Mouse (Mus musculus) activated CD4-positive, CD25-positive, alpha-beta regulatory T cell, adult 4 months (primary cell): Measurements from ENCODE around the gene Meltf. TPM values are rescaled to one million over a fixed set of nuclear protein-coding genes. Genes with fewer than 3 reads are reported as not detected.

Experiments
- ATAC-seq: one replicate; pipeline ENCODE4 v1.8.0; 2017
- polyA plus RNA-seq, 2 experiments: library from polyadenylated mRNA; unstranded; fragments of 100-300 nt; shearing (Covaris generic); gene quantifications; one replicate each; pipeline ENCODE4 v1.2.1; 2017

Gene Meltf
- polyA plus RNA-seq, result not detected

DNA sequence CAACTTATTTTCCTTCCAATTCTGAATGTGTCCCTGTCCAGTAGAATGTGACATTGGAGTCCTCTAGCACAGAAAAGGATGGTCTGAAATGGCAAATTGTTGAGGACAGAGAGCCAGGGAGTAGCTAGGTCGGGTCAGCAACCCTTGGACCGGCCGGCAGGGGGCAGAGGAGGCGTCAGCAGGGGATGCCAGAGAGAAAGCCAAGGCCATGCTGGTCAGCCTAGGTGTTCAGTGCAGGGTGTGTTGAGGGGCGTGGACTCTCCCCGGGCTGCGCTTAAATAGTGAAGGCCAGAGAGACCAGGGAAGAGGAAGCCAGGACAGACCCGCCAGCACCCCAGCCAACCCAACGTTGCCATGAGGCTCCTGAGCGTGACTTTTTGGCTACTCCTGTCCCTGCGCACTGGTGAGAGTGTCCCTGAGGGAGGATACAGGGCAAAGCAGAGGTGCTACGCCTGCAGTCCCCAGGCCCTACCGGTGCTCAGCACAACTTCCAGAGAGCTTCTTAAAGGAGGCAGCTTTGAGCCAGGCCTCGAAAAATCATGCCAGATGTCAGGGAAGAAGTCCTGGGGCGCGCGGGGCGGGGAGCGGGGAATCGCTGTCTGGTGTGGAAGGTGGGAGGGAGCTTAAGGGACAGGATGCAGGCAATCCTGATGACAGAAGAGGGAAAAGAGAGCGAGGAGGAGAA lies at the start of gene Meltf:
Gene Meltf, plus strand, starts transcription at position 238 of the 685 bp plus-strand sequence.
- ATAC-seq, result no peak

DNA sequence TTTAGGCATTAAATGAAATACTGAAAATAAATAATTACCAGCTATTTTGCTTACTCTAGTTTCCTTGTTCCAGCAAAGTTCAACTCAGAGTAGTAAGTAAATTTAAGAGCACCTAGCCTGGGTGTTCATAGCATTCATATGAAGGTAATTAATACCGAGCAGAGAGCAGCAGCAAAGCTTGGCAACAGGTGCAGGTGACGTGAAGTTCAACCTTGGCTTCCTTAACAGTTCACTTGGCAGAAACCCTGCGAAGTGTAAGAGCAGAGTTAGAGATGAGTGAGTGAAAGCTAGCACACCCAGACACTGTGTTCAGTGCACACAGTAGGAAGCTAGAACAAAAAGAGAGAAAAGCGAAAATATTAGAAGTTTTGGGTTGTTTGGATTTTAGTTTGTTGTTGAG lies 47.9 kb upstream of the Meltf start:
- ATAC-seq, result no peak

DNA sequence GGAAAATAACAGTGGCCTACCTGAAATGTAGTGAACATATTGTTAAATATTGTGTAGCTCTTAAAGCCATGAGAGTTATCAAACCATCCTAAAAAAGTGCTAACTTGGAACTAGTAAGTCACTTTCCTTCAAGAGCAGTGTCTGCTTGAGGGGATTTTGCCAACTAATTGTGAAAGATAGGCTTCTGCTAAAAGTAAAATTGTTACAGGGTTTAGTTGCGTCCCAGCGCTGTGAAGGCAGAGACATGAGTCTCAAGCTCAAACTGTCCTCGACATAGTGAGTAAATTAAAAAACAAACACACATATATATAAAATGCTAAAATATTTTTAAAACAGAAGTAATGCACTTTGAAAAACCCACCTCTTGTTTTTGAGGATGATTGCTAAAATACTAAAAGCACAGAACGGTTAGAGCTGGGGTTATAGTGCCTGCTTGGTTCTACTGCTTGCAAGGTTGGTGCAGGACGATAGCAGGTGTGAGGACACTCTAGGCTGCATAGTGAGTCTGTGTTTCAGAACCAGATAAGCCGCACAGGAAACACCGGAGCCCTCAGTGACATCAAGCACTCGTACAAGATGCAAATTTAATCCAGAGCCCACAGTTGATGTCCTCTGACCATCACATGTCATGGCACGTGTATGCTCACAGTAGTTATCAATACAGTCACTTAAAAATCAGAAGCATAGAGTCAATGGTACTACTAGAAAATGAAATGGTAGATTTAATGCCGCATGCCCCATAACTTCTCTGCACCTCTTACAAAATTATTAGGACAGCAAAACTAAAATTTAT lies 45.8 kb upstream of the Meltf start:
- ATAC-seq, result no peak

DNA sequence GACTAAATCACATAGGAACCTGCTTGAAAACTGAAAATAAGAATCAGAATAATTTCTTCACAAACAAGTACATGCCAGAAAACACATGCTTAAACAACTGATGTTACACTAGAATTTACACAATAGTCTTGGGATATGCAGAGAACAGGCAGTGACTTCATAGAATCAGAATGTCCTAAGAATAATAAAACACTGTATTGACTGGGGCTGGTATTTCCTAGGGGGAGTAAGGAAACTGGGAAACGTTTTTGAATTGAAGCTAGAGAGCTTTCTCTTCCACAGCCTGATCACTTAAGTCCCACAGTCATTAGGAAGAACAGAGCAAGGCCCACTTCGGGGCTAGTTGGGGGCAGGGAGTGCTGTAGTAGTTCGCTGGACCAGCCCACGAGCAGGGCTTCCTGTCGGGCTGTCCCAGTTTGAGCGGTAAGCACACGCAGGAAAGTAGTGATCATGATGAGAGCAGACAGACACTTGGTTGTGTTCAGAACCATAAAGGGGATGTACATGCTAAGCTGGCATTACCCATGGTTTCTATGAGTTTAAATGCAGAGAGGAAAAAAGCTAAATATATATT lies 44.5 kb upstream of the Meltf start:
- ATAC-seq, result no peak

DNA sequence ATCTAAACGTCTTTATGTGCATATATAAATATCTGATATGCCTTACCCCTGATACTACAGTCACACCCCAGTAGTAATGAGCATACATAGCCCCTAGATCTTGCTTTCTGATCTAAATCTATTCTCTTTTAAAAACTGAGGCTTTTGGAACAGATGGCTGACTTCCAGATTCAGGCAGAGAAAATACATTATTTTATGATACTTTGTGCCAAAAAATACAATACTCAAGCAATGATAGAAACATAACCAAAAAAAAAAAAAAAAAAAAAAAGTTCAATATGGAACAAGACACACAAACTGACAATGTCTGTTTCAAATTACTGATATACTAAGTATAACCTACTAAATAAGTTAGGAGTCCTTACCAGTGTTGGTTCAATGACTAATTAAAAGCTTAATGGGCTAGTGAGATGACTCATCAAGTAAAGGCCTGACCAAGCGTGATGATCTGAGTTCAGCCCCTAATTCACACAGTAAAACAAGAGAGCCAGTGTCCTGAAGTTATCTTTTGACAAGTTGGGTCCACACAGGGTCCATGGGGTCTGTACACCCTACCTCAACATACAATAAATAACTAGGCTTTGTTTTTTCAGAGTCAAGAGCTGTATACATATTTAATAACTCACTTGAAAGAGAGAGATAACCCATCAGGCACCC lies 43.8 kb upstream of the Meltf start:
- ATAC-seq, result no peak

DNA sequence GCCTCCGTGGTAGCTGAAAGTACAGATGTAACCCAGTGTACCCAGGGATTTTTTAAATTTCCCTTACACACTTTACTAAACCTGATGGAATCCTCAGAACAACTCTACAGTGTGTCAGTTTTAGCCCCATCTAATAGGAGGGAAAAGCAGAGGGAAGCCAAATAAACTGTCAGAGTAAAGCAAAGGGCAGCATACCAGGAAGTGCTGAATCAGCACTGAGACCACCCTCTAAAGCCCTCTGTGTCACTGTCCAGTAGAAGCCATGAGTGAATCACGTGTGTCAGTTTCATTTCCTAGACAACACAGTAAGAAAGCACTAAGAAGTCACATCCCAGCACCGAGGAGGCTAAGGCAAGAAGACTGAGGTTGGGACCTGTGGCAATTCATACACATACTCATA lies 41.2 kb upstream of the Meltf start:
- no peak for ATAC-seq

DNA sequence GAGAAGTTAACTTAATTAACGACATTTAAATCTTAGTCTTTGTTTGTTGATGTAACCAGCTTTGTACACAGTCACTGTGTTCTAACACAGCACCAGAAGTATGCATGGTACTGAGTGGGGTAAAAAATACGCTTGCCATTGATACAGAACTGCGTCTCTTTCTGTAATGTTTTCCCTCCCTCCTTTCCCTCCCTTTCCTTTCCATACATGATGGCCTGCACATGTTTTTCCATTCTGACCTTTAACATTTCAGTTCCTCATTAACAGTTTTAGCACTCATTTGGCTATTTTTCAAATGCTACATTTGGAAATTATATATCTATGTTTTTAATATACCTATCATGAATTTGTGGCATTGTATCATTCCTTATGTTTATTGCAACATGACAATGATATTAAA lies 34.4 kb upstream of the Meltf start:
- no peak for ATAC-seq

DNA sequence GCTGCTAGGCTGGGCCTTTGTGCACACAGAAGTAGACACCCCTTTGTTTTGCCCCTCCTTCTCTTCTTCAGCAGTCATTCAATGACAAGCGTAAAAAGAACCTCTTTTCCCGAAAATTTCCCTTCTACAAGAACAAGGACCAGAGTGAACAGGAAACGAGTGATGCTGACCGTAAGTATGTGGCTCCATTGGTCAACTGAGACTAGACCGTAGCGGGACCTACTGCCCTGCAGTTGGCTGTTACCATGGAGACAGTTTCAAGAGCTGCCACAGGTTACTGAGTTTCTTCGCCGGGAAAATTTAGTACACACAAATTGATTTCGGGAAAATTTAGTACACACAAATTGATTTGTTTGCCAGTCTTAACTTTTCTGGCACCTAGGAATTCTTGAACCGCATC lies 31.8 kb upstream of the Meltf start:
- ATAC-seq, result no peak

DNA sequence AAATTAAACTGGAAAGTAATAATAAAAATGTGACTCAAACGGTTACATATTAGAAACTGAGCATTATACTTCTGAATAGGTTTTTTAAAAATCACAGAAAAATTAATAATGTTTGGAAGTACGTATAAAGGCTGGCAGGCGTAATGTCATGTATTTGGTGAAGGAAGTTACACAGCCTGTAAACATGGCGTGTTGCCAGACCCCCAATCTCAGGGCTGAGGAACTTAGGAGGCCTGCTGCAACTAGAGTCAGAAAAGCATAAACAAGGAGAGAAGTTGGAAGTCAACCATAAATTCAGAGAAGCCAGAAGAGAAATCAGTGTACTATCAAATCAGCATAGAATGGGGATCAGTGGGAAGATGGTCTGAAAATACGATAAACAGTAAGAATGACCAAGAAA lies 14.7 kb upstream of the Meltf start:
- no peak for ATAC-seq

DNA sequence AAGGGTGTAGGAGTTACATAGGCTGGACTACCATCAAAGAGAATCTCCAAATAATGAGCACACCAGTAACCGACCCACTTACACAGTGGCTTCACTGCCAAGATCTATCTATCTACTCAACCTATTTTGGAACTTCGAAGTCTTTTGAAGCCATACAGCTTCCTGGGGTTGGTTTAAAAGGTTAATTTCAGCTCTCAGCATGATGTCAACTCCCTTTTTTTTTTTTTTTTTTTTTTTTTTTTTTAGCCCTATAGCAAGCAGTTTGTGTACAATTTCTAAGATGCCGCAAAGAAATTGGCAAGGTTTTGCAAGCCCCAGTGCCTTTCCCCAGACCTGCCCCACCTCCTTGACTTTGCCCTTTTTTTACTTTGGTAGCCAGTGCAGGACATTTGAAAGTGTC lies 13.4 kb upstream of the Meltf start:
- ATAC-seq, result no peak

DNA sequence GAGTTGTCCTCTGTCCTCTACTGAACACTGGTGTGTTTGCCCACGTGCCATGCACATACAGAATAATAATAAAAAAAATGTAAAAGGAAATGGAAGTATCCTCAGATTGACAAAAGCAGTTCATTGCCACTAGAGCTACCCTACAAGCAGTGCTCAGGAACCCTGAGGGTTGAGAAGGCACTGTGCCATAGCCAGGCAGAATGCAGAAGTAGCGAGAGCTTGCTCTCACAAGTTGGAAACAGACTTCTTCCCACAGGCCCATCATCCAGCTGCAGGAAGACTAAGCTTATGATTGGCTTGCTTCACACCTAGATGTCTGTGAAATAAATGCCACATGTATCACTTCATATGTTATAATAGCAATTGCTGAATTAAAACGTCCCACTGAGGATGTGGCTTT lies 11.7 kb upstream of the Meltf start:
- no peak for ATAC-seq

DNA sequence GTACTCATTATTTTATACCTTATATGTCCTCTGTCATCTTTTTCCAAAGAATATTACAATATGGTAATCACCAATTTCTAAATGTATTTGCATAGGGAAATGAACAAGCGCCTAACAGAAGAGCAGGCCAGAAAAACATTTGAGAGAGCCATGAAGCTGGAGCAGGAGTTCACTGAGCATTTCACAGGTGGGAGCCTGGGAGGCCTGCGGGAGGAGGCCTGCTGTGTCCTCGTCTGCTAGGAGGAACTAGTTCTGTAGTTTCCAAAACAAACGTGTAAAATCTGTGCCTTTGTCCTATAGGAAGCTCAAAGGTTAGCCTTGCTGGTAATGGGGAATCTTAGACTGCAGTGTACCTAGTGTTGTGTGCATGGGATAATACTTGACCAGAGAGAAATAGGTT lies 10.9 kb upstream of the Meltf start:
- no peak for ATAC-seq

DNA sequence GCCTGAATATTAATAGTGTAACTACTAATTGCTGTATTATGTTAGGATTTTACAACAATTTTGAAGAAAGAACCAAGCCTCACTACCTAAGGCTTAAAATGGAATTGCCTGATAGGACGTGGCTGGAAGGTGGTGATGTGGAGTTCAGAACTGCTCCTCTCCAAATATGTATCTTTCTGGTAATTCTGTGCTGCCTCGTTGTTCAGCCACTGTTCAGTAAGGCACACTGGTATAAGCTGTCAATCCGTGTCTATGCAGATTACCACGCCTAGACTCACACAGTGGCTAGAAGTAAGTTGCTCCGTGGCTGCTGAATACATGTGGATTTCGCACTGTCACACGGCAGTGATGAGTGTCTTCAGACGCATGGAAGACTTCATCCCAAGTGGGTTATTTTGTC lies 4.9 kb upstream of the Meltf start:
- ATAC-seq, result no peak

DNA sequence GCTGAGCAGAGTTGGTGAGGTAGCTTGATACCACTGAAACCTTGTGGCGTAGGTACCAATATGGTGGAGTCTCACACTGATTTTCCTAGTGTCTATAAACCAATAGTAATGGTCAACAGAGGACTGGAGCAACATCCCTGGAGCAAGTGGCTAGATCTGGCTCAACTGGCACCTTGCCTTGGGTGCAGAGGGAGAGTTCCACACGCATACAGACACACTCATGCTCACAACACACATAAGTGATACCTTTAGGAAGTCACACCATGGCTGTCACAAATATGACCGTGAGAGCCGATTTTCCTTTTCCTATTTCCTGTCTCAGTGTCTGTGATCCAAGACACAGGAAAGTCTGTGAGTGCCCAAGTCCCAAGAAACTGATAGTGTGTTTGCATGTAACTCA lies 3.2 kb upstream of the Meltf start:
- no peak for ATAC-seq

DNA sequence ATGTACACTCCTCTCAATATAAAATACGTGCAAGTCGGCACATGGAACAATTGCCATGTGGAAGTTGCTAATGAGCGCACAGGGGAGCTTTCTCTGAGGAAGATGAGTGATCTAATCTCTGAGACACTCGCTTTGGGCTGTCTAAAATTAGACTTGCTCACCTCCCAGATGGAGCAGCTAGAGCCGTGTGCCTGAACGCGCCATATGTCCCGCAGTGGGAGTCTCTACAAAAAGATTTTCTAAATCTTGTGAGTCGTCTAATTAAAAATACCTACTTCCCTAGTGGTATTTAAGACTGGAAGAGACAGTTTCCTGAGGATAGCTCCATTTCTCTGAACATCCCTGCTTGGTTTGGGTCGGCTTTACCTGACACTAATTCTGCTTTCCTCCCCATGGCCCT lies 2.2 kb upstream of the Meltf start:
- ATAC-seq, result no peak

DNA sequence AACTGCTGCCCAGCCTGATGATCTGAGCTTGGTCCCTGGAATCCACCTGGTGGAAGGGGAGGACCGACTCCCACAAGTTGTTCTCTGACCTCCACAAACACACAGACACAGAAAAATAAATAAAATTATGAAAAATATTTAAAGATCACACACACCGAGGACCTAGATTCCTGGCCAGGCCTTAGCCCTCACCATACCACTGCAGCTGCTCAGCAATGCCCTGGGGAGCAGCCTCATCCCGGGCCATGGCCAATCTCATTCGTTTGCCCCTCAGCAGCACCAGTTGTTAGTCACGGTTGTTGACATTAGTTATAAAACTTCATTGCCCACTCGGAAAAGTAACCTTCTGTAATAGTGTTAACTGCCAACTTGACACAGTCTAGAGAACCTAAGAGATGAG lies 558 bp upstream of the Meltf start:
- no peak for ATAC-seq

DNA sequence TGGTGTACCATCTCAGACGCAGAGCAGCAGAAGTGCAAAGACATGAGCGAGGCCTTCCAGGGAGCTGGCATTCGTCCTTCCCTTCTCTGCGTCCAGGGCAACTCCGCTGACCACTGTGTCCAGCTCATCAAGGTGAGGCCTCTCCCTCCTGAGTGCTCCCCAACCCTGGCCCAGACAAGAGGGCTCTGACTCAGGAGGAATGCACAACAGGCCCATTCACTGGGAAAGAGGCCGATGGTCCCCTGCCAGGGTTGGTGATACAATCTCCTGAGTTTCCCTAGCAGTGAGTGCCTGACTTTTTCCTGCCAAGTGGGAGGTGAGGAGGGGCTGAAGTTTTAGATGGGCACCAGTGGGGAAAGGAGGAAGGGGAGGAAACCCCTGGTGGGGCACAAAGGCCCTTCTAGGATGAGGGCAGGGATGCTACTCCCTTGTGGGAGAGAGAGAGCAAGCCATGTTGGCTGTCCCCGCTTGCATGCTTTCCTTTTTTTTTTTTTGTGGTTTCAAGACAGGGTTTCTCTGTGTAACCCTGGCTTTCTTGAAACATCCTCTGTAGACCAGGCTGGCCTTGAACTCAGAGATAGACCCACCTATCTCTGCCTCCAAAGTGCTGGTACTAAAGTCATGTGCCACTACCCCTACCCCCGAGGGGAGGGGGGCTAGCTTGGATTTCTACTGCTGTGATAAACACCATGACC lies 1.7 kb downstream of the Meltf start:
- ATAC-seq, result no peak

DNA sequence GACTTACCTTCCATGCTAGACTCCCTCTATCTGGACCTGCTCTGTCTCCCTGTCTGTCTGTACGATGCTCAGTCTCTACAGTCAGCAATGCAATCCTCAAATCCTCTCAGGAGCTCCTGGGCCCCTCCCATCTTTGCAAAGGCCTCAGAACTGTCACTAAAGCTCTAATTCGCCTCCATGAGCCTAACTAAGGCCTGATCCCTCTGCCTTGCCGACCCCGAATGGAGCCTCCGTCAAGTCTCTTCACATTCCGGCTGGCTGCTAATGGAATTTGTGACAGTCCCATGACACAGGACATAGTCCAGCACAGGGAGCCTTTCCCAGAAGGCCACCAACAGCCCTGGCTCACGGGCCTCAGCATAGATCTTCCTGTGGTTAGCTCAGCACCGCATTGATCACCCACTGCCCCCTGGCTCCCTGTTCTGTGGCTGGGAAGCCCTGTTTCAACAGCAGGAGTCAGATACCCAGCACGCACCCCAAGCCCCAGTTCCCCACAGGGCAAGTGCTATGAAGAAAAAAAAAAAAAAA lies 3.8 kb downstream of the Meltf start:
- no peak for ATAC-seq

DNA sequence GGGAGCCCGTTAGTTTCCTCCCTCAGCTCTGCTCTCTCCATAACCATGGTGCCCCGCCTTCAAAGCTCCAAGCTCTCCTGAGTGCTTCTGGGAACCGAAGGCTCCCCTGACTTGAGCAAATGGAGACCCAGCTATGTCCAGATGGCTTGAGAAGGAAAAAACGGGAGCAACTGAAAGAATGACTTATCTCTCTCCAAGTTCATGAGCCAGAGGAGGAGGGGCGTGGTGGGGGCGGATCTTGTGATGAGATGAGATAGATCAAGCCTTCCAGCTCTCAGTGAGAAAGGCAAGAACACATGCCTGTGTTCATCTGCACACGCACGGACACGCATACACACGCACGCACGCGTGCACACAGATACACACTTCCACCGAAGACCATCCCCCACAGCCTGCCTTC lies 4.7 kb downstream of the Meltf start:
- no peak for ATAC-seq

DNA sequence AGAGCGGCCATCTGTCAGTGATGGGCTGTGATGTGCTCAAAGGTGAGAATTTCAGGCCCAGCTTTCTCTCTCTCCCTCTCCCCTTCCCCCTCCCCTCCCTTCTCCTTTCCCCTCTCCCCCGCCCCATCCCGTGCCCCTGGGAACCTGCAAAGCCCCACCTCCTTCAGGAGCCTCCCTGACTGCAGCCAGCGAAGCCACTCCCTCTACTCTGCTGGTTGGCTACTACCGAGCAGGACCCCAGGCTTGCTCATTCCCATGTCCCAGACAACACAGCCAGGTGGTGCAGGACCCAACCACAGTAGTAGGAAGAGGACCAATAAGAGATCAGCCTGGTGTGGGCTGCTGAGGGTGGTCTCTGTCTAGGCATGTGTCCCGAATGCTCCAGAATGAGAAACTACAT lies 5.3 kb downstream of the Meltf start:
- no peak for ATAC-seq

DNA sequence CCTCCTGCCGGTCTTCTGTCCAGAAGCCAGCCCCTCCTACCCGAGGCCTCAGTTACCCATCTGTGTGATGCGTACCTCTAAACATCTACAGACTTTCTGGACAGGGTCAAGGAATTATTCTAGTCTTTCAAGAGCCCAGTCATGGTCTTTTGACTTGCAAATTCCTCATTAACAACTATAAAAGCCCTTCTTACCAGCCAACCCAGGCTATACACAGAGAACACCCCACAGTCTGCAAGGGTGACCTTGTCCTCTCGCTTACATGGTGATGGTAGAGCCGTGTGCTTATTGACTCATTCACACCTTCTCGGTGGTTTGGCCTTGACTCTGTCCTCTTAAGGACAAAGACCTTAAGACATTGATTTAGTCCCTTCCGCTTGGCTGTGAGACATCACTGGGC lies 12.3 kb downstream of the Meltf start:
- ATAC-seq, result no peak

DNA sequence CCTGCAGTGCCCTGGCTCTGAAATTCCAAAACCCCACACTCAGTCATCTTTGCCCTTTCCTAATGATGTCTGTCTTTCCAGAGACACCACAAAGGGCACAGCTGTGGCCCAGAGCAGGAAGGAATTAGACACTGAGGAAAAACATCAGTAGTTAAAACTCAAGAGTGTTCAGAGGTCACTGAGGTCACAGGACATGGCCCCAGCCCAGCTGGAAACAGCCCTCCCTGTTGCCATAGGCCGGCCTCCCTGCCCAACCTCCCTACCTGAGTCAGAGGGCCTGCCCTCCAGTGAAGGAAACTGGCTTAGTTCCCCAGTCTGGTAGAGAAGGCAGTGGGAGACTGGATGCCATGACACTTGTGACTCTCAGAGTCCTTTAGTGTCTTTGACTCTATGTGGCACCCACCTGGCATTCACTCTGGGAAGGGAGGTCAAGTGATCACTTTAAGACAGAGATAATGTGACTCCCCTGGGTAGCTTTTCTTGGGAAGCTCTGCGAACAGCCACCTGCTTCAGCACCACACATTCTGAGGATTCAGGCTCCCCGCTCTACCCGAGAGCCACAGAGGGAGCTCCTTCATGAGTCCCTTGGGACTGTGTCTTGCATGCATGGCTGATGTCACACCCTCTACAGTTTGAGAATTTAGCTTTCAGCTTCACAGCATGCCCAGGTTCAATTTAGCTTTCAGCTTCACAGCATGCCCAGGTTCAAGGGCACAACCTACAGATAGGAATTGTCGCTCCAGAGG lies 15.0 kb downstream of the Meltf start:
- ATAC-seq, result no peak
